Mouse (Mus musculus): Measurements from ENCODE around the gene Olfr1382. TPM values are rescaled to one million over a fixed set of nuclear protein-coding genes. Genes with fewer than 3 reads are reported as not detected.
"Not testable (repeated sequence)": the region's sequence is repeated elsewhere in the genome, so short reads cannot be mapped to it uniquely, and the experiment has no call there.

Gene Olfr1382
- not detected in 2 replicates for polyA plus RNA-seq (2014; fragmentation: Nextera tagmentation; extraction: Ambion mirVana)

DNA sequence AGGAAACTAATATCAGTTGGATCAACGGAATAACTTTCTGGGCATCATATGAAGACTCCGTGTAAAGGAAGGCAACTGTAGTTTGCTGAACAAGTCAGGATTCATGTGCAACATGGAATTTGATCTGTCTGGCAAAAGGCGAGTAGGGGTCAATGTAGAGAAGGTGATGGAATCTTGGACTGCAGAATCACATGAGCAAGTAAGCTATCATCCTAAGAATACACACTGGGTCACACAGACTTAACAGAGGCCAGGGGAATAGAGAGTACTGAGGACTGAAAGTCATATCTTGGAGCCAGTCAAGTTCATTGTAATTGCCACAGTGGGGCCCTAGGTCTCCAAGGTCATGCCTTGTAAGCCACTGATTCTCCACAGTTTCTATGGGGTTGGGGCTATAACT, at the start of gene Olfr1382:
Olfr1382 (plus strand) TSS at position 301 of the 400 bp plus-strand sequence.
- no peak for DNase-seq (ENCODE audit: low spot score)
- Histone ChIP-seq H3K9me3 (ENCODE audit: control insufficient read depth, low read length) (no peaks in the 10 kb centered on the region), H3K4me2 (ENCODE audit: low read depth) (no peak within 1 kb of the TSS), H3K4me3 (ENCODE audit: low read depth, low read length) (no peak within 1 kb of the TSS), H3K4me1 (ENCODE audit: control insufficient read depth, insufficient read depth, low read length) (no peaks in the 10 kb centered on the region), H3K36me3 (ENCODE audit: control insufficient read depth, insufficient read depth, low read length) (no peaks in the 10 kb centered on the region), H3K9ac (ENCODE audit: low read length) (no peak within 1 kb of the TSS), H3K27me3 (ENCODE audit: control insufficient read depth, insufficient read depth, low read length) (no peaks in the 10 kb centered on the region), H3K27ac (ENCODE audit: low read depth, low read length) (no peak within 1 kb of the TSS)
- ATAC-seq (ENCODE audit: insufficient read depth, low FRiP score, low TSS enrichment): no peak
- 81% methylated on average over 3 of the region's 3 CpGs for WGBS

- Histone ChIP-seq H3K4me1 (ENCODE audit: control insufficient read depth, insufficient read depth, low read length) (no peaks in the 10 kb centered on the region), H3K9me3 (ENCODE audit: control insufficient read depth, low read length) (no peaks in the 10 kb centered on the region), H3K27ac (ENCODE audit: low read depth, low read length) (no peak overlapping the region), H3K9ac (ENCODE audit: low read length) (no peak overlapping the region), H3K36me3 (ENCODE audit: control insufficient read depth, insufficient read depth, low read length) (no peaks in the 10 kb centered on the region), H3K4me2 (ENCODE audit: low read depth) (no peak overlapping the region), H3K4me3 (ENCODE audit: low read depth, low read length) (no peak overlapping the region), H3K27me3 (ENCODE audit: control insufficient read depth, insufficient read depth, low read length) (no peaks in the 10 kb centered on the region)
- DNase-seq (ENCODE audit: low spot score): no peak
- WGBS: 41% methylated on average over 4 of the region's 4 CpGs
- ATAC-seq (ENCODE audit: insufficient read depth, low FRiP score, low TSS enrichment): no peak
Measured at GRCm38 (mm10) chr11:49485973-49486372, 42.1 kb upstream of the Olfr1382 start.

- 71% methylated on average over 1 of the region's 1 CpGs for WGBS
- not testable (repeated sequence) for H3K27ac ChIP-seq (ENCODE audit: low read depth, low read length); H3K4me2 ChIP-seq (ENCODE audit: low read depth); DNase-seq (ENCODE audit: low spot score); H3K36me3 ChIP-seq (ENCODE audit: control insufficient read depth, insufficient read depth, low read length); H3K9me3 ChIP-seq (ENCODE audit: control insufficient read depth, low read length); H3K9ac ChIP-seq (ENCODE audit: low read length); H3K27me3 ChIP-seq (ENCODE audit: control insufficient read depth, insufficient read depth, low read length); H3K4me1 ChIP-seq (ENCODE audit: control insufficient read depth, insufficient read depth, low read length); ATAC-seq (ENCODE audit: insufficient read depth, low FRiP score, low TSS enrichment); H3K4me3 ChIP-seq (ENCODE audit: low read depth, low read length)
Measured at GRCm38 (mm10) chr11:49488770-49489169, 39.3 kb upstream of the Olfr1382 start, which contains the start of gene Olfr1385. Gene Olfr1385, plus strand, starts transcription at chr11:49489070.

DNA sequence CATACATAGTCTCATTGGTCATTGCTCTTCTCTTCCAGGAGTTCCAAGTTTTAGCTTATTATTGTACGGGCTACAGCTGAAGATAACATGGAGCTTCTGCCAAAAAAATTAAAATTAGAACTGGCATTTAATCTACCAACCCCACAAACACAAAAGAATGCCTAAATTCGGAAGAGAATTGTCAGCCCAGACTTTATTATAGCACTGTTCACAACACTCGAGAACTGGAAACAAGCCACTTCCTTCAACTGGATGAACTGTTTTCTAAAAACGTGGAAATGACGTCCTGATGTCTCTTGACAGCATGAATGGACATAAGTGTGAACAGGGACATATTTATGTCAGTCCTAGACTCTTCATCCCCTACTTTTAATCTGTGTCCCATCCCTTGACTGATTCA, 10.0 kb upstream of the Olfr1382 start:
- H3K9me3 ChIP-seq (ENCODE audit: control insufficient read depth, low read length): no peaks in the 10 kb centered on the region
- 78% methylated on average over 5 of the region's 5 CpGs for WGBS
- ATAC-seq (ENCODE audit: insufficient read depth, low FRiP score, low TSS enrichment) (no peak), DNase-seq (ENCODE audit: low spot score) (no peak)
- H3K27ac ChIP-seq (ENCODE audit: low read depth, low read length): no peak overlapping the region
- H3K9ac ChIP-seq (ENCODE audit: low read length): no peak overlapping the region
- no peak overlapping the region for H3K4me2 ChIP-seq (ENCODE audit: low read depth)
- no peaks in the 10 kb centered on the region for H3K27me3 ChIP-seq (ENCODE audit: control insufficient read depth, insufficient read depth, low read length)
- H3K4me3 ChIP-seq (ENCODE audit: low read depth, low read length): no peak overlapping the region
- H3K4me1 ChIP-seq (ENCODE audit: control insufficient read depth, insufficient read depth, low read length): no peaks in the 10 kb centered on the region
- H3K36me3 ChIP-seq (ENCODE audit: control insufficient read depth, insufficient read depth, low read length): no peaks in the 10 kb centered on the region

- DNase-seq (ENCODE audit: low spot score): no peak
- H3K27ac ChIP-seq (ENCODE audit: low read depth, low read length): no peak within 1 kb of the TSS
- H3K9ac ChIP-seq (ENCODE audit: low read length): no peak within 1 kb of the TSS
- H3K9me3 ChIP-seq (ENCODE audit: control insufficient read depth, low read length): no peaks in the 10 kb centered on the region
- H3K27me3 ChIP-seq (ENCODE audit: control insufficient read depth, insufficient read depth, low read length): no peaks in the 10 kb centered on the region
- H3K4me1 ChIP-seq (ENCODE audit: control insufficient read depth, insufficient read depth, low read length): no peaks in the 10 kb centered on the region
- ATAC-seq (ENCODE audit: insufficient read depth, low FRiP score, low TSS enrichment): no peak
- H3K4me3 ChIP-seq (ENCODE audit: low read depth, low read length): no peak within 1 kb of the TSS
- H3K4me2 ChIP-seq (ENCODE audit: low read depth): no peak within 1 kb of the TSS
- H3K36me3 ChIP-seq (ENCODE audit: control insufficient read depth, insufficient read depth, low read length): no peaks in the 10 kb centered on the region
Measured at GRCm38 (mm10) chr11:49519348-49519747, 8.7 kb upstream of the Olfr1382 start, which contains the start of gene Olfr1383. Gene Olfr1383, plus strand, starts transcription at chr11:49519648.

DNA sequence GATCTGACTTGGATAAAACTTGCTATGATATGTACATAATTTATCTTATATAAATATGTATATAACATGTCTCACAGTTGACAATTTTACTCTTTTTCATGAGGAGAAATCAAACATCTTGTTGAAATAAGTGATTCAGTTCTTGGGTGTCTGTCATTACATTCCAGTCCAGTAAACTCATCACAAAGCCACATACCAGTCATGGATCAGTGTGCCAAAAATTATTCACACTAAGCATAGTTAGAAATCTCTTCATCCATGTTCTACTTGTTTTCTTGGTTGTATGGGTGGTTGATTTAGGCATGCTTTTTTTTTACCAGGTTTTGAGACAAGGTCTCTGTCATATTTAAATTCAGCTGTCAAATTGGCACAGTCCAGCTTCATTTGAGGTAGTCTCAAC, 4.7 kb downstream of the Olfr1382 start:
- Histone ChIP-seq H3K9me3 (ENCODE audit: control insufficient read depth, low read length) (no peaks in the 10 kb centered on the region), H3K27me3 (ENCODE audit: control insufficient read depth, insufficient read depth, low read length) (no peaks in the 10 kb centered on the region), H3K9ac (ENCODE audit: low read length) (no peak overlapping the region), H3K4me1 (ENCODE audit: control insufficient read depth, insufficient read depth, low read length) (no peaks in the 10 kb centered on the region), H3K36me3 (ENCODE audit: control insufficient read depth, insufficient read depth, low read length) (no peaks in the 10 kb centered on the region), H3K4me3 (ENCODE audit: low read depth, low read length) (no peak overlapping the region), H3K4me2 (ENCODE audit: low read depth) (no peak overlapping the region), H3K27ac (ENCODE audit: low read depth, low read length) (no peak overlapping the region)
- DNase-seq (ENCODE audit: low spot score) (no peak), ATAC-seq (ENCODE audit: insufficient read depth, low FRiP score, low TSS enrichment) (no peak)

DNA sequence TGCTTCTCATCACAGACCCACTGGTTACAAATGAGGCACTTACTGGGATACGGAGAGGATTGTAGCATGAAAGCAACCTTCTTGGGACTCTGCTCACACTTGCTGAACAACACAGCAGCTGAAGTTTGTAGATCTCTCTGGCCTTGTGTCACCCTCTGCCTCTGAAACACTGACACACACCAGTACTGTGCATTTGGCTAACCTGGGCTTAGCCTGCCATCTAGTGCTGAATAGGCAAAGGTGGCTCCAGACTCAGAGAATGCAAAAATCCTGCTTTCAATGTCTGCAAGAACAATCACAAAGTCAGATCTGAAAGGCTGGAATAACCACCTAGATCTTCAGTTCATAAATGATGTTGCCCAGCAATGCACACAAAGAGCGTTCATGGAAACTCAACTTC, 8.6 kb downstream of the Olfr1382 start:
- H3K4me1 ChIP-seq (ENCODE audit: control insufficient read depth, insufficient read depth, low read length); H3K27ac ChIP-seq (ENCODE audit: low read depth, low read length); H3K4me2 ChIP-seq (ENCODE audit: low read depth); H3K27me3 ChIP-seq (ENCODE audit: control insufficient read depth, insufficient read depth, low read length); H3K4me3 ChIP-seq (ENCODE audit: low read depth, low read length); H3K9me3 ChIP-seq (ENCODE audit: control insufficient read depth, low read length); ATAC-seq (ENCODE audit: insufficient read depth, low FRiP score, low TSS enrichment); H3K9ac ChIP-seq (ENCODE audit: low read length); DNase-seq (ENCODE audit: low spot score); H3K36me3 ChIP-seq (ENCODE audit: control insufficient read depth, insufficient read depth, low read length): not testable (repeated sequence)
- WGBS: 93% methylated on average over 2 of the region's 2 CpGs

DNA sequence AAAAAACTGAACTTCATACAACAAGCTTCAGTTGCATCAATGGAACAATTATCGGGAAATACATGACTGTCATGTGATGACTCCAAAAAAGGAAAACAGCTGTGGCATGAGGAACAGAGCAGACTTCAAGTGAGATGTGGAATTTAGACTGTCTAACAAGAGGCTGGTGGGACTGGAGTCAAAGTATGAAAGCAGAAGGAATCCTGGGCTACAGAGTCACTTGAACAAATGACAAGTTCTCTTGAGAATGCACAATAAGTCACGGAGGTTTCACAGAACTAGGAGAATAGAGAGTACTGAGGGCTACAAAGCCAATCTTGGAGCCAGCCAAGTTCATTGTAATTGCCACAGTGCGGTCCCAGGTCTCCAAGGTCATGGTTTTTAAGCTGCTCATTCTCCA, 15.1 kb downstream of the Olfr1382 start, which contains the start of gene Olfr1381:
Olfr1381 (plus strand) TSS at position 301 of the 400 bp plus-strand sequence.
- not testable (repeated sequence) for H3K27ac ChIP-seq (ENCODE audit: low read depth, low read length); H3K36me3 ChIP-seq (ENCODE audit: control insufficient read depth, insufficient read depth, low read length); ATAC-seq (ENCODE audit: insufficient read depth, low FRiP score, low TSS enrichment); H3K9ac ChIP-seq (ENCODE audit: low read length); H3K27me3 ChIP-seq (ENCODE audit: control insufficient read depth, insufficient read depth, low read length); H3K9me3 ChIP-seq (ENCODE audit: control insufficient read depth, low read length); DNase-seq (ENCODE audit: low spot score); H3K4me1 ChIP-seq (ENCODE audit: control insufficient read depth, insufficient read depth, low read length); H3K4me3 ChIP-seq (ENCODE audit: low read depth, low read length); H3K4me2 ChIP-seq (ENCODE audit: low read depth)
- WGBS: 65% methylated on average over 3 of the region's 3 CpGs

GRCm38 (mm10) chr11:49554033-49554432, 26.0 kb downstream of the Olfr1382 start:
- H3K9me3 ChIP-seq (ENCODE audit: control insufficient read depth, low read length); H3K4me2 ChIP-seq (ENCODE audit: low read depth); H3K4me1 ChIP-seq (ENCODE audit: control insufficient read depth, insufficient read depth, low read length); H3K27me3 ChIP-seq (ENCODE audit: control insufficient read depth, insufficient read depth, low read length); H3K4me3 ChIP-seq (ENCODE audit: low read depth, low read length); H3K27ac ChIP-seq (ENCODE audit: low read depth, low read length); DNase-seq (ENCODE audit: low spot score); H3K9ac ChIP-seq (ENCODE audit: low read length); H3K36me3 ChIP-seq (ENCODE audit: control insufficient read depth, insufficient read depth, low read length); ATAC-seq (ENCODE audit: insufficient read depth, low FRiP score, low TSS enrichment): not testable (repeated sequence)
- WGBS: 83% methylated on average over 3 of the region's 3 CpGs

All from neural tube, embryonic 11.5 days (tissue).